Mouse (Mus musculus) forebrain, embryonic 15.5 days (tissue): ENCODE measurements at regions not wholly inside any gene's neighbourhood (a gene's known extent, or its start where the extent isn't known, plus 50 kb on each side); places are given as distances from the start of the nearest gene placed in this dataset.

Source experiments
- ATAC-seq: fragments of 200-750 bp; cut with Nextera tagmentation; replicated peaks from 2 replicates; pipeline ENCODE4 v1.8.0; 2017; ENCODE audit warnings: mild to moderate bottlenecking, moderate TSS enrichment, moderate library complexity
- H3K27ac ChIP-seq: fragments of 300-500 bp; sonication (generic); replicated peaks from 2 replicates; pipeline ENCODE4 v1.5.1; 2015; ENCODE audit warnings: mild to moderate bottlenecking, inconsistent platforms
- H3K27me3 ChIP-seq: fragments of 300-500 bp; sonication (generic); 2 replicates; pipeline ENCODE4 v1.6.1; 2015; ENCODE audit warnings: inconsistent platforms
- H3K36me3 ChIP-seq: fragments of 300-500 bp; sonication (generic); 2 replicates; pipeline ENCODE4 v1.6.1; 2015; ENCODE audit warnings: mild to moderate bottlenecking, inconsistent platforms
- H3K4me1 ChIP-seq: fragments of 300-500 bp; sonication (generic); 2 replicates; pipeline ENCODE4 v1.6.1; 2015; ENCODE audit warnings: inconsistent platforms
- H3K4me2 ChIP-seq: fragments of 300-500 bp; sonication (generic); replicated peaks from 2 replicates; pipeline ENCODE4 v1.6.1; 2015; ENCODE audit warnings: mild to moderate bottlenecking, inconsistent platforms
- H3K4me3 ChIP-seq: fragments of 300-500 bp; sonication (generic); 2 replicates; pipeline ENCODE4 v1.5.1; 2015; ENCODE audit warnings: mild to moderate bottlenecking, inconsistent platforms
- H3K9ac ChIP-seq: fragments of 300-500 bp; sonication (generic); replicated peaks from 2 replicates; pipeline ENCODE4 v1.6.1; 2015; ENCODE audit warnings: mild to moderate bottlenecking, inconsistent platforms
- H3K9me3 ChIP-seq: fragments of 300-500 bp; sonication (generic); 2 replicates; pipeline ENCODE4 v1.6.1; 2016; ENCODE audit warnings: inconsistent platforms
- WGBS: fragments of 180-500 bp; shearing (Covaris S2); methylation state at CpG from one replicate; pipeline ENCODE4 v1.1.7; 2015; ENCODE audit warnings: mixed read lengths; 5-methylcytosine and 5-hydroxymethylcytosine counted together

GRCm38 (mm10) chr10:37691939-37692338, 553.2 kb upstream of the Marcks start:
- 16% methylated on average over 2 of the region's 2 CpGs for WGBS
- Histone ChIP-seq H3K9me3 (no peaks in the 10 kb centered on the region), H3K4me2 (no peak overlapping the region), H3K4me1 (peaks cover 14% of the 10 kb centered on the region), H3K27ac (no peak overlapping the region), H3K36me3 (no peaks in the 10 kb centered on the region), H3K4me3 (no peak overlapping the region), H3K27me3 (no peaks in the 10 kb centered on the region), H3K9ac (no peak overlapping the region)
- no peak; the same call in 1 of the 2 replicates for ATAC-seq

- H3K9me3 ChIP-seq = no peaks in the 10 kb centered on the region
- no peak overlapping the region for H3K27ac ChIP-seq
- no peaks in the 10 kb centered on the region for H3K36me3 ChIP-seq
- peak; percentile 46; the same call in 1 of the 2 replicates for ATAC-seq
- no peak overlapping the region for H3K4me2 ChIP-seq
- H3K27me3 ChIP-seq = no peaks in the 10 kb centered on the region
- peaks cover 7% of the 10 kb centered on the region for H3K4me1 ChIP-seq
- no peak overlapping the region for H3K4me3 ChIP-seq
- no peak overlapping the region for H3K9ac ChIP-seq
These were observed 544.4 kb upstream of the Marcks start for GRCm38 (mm10) chr10:37683101-37683500.

GRCm38 (mm10) chr10:37680601-37681000, 541.9 kb upstream of the Marcks start:
- H3K27me3 ChIP-seq = no peaks in the 10 kb centered on the region
- no peak overlapping the region for H3K4me3 ChIP-seq
- no peak overlapping the region for H3K4me2 ChIP-seq
- no peak overlapping the region for H3K27ac ChIP-seq
- ATAC-seq = no peak
- no peaks in the 10 kb centered on the region for H3K9me3 ChIP-seq
- peaks cover 7% of the 10 kb centered on the region for H3K4me1 ChIP-seq
- H3K9ac ChIP-seq = no peak overlapping the region
- H3K36me3 ChIP-seq = no peaks in the 10 kb centered on the region

GRCm38 (mm10) chr10:37677826-37678225, 539.1 kb upstream of the Marcks start:
- 89% methylated on average over 1 of the region's 1 CpGs for WGBS
- no peak for ATAC-seq

GRCm38 (mm10) chr10:37668827-37669226, 530.1 kb upstream of the Marcks start:
- Histone ChIP-seq H3K27ac (no peak overlapping the region), H3K27me3 (no peaks in the 10 kb centered on the region), H3K36me3 (no peaks in the 10 kb centered on the region), H3K4me1 (peaks cover 13% of the 10 kb centered on the region), H3K9me3 (no peaks in the 10 kb centered on the region), H3K4me3 (no peak overlapping the region), H3K4me2 (no peak overlapping the region), H3K9ac (no peak overlapping the region)
- WGBS = 29% methylated on average over 2 of the region's 2 CpGs
- no peak for ATAC-seq

More at GRCm38 (mm10) chr10:37677826-37678225, 539.1 kb upstream of the Marcks start:
- Histone ChIP-seq H3K36me3 (no peaks in the 10 kb centered on the region), H3K27ac (no peak overlapping the region), H3K9me3 (no peaks in the 10 kb centered on the region), H3K4me3 (no peak overlapping the region), H3K4me2 (no peak overlapping the region), H3K27me3 (no peaks in the 10 kb centered on the region), H3K4me1 (peaks cover 3% of the 10 kb centered on the region; the same call in 1 of the 2 replicates), H3K9ac (no peak overlapping the region)

GRCm38 (mm10) chr10:37667031-37667745, 528.5 kb upstream of the Marcks start:
- H3K9me3 ChIP-seq = no peaks in the 10 kb centered on the region
- no peak overlapping the region for H3K27ac ChIP-seq
- peak; percentile 51; the same call in 1 of the 2 replicates for ATAC-seq
- no peaks in the 10 kb centered on the region for H3K27me3 ChIP-seq
- WGBS = 16% methylated on average over 7 of the region's 7 CpGs
- H3K36me3 ChIP-seq = no peaks in the 10 kb centered on the region
- peaks cover 13% of the 10 kb centered on the region for H3K4me1 ChIP-seq
- no peak overlapping the region for H3K9ac ChIP-seq
- H3K4me2 ChIP-seq = no peak overlapping the region
- H3K4me3 ChIP-seq = no peak overlapping the region

- ATAC-seq = peak; percentile 61; the same call in 1 of the 2 replicates
- no peaks in the 10 kb centered on the region for H3K27me3 ChIP-seq
- no peaks in the 10 kb centered on the region for H3K36me3 ChIP-seq
- no peak overlapping the region for H3K4me3 ChIP-seq
- WGBS = 28% methylated on average over 2 of the region's 2 CpGs
- H3K9ac ChIP-seq = no peak overlapping the region
- H3K4me1 ChIP-seq = peaks cover 13% of the 10 kb centered on the region
- no peaks in the 10 kb centered on the region for H3K9me3 ChIP-seq
- H3K27ac ChIP-seq = no peak overlapping the region
- H3K4me2 ChIP-seq = no peak overlapping the region
These were observed 527.8 kb upstream of the Marcks start for GRCm38 (mm10) chr10:37666535-37666934.

- Histone ChIP-seq H3K4me1 (no peaks in the 10 kb centered on the region), H3K36me3 (no peaks in the 10 kb centered on the region), H3K9me3 (no peaks in the 10 kb centered on the region), H3K27me3 (no peaks in the 10 kb centered on the region), H3K9ac (no peak overlapping the region), H3K27ac (no peak overlapping the region), H3K4me3 (no peak overlapping the region), H3K4me2 (no peak overlapping the region)
- ATAC-seq = no peak
- whole genome bisulfite sequencing = 71% methylated on average over 7 of the region's 7 CpGs
These were observed 498.4 kb upstream of the Marcks start for GRCm38 (mm10) chr10:37637001-37637562.

GRCm38 (mm10) chr10:37636421-37636820, 497.7 kb upstream of the Marcks start:
- H3K9ac ChIP-seq = no peak overlapping the region
- no peaks in the 10 kb centered on the region for H3K27me3 ChIP-seq
- no peaks in the 10 kb centered on the region for H3K36me3 ChIP-seq
- no peak for ATAC-seq
- no peak overlapping the region for H3K4me3 ChIP-seq
- WGBS = 84% methylated on average over 4 of the region's 4 CpGs
- H3K4me1 ChIP-seq = no peaks in the 10 kb centered on the region
- H3K9me3 ChIP-seq = no peaks in the 10 kb centered on the region
- H3K4me2 ChIP-seq = no peak overlapping the region
- no peak overlapping the region for H3K27ac ChIP-seq

GRCm38 (mm10) chr10:37630403-37630802, 491.7 kb upstream of the Marcks start:
- H3K4me3 ChIP-seq = no peak overlapping the region
- no peak overlapping the region for H3K27ac ChIP-seq
- 93% methylated on average over 1 of the region's 1 CpGs for WGBS
- H3K27me3 ChIP-seq = no peaks in the 10 kb centered on the region
- no peaks in the 10 kb centered on the region for H3K4me1 ChIP-seq
- H3K36me3 ChIP-seq = no peaks in the 10 kb centered on the region
- H3K4me2 ChIP-seq = no peak overlapping the region
- ATAC-seq = no peak
- H3K9me3 ChIP-seq = no peaks in the 10 kb centered on the region
- H3K9ac ChIP-seq = no peak overlapping the region

GRCm38 (mm10) chr10:37627900-37628299, 489.2 kb upstream of the Marcks start:
- H3K27me3 ChIP-seq = no peaks in the 10 kb centered on the region
- no peak overlapping the region for H3K4me2 ChIP-seq
- no peak overlapping the region for H3K27ac ChIP-seq
- no peaks in the 10 kb centered on the region for H3K4me1 ChIP-seq
- H3K36me3 ChIP-seq = no peaks in the 10 kb centered on the region
- no peak overlapping the region for H3K9ac ChIP-seq
- no peaks in the 10 kb centered on the region for H3K9me3 ChIP-seq
- ATAC-seq = no peak; the same call in 1 of the 2 replicates
- H3K4me3 ChIP-seq = no peak overlapping the region
- 63% methylated on average over 3 of the region's 3 CpGs for WGBS

- peak; percentile 67; the same call in 1 of the 2 replicates for ATAC-seq
- H3K4me2 ChIP-seq = no peak overlapping the region
- H3K36me3 ChIP-seq = no peaks in the 10 kb centered on the region
- H3K27me3 ChIP-seq = no peaks in the 10 kb centered on the region
- H3K4me1 ChIP-seq = no peaks in the 10 kb centered on the region
- WGBS = 17% methylated on average over 5 of the region's 5 CpGs
- H3K9ac ChIP-seq = no peak overlapping the region
- H3K9me3 ChIP-seq = no peaks in the 10 kb centered on the region
- no peak overlapping the region for H3K27ac ChIP-seq
- H3K4me3 ChIP-seq = no peak overlapping the region
These were observed 488.1 kb upstream of the Marcks start for GRCm38 (mm10) chr10:37626758-37627201.
